Mouse (Mus musculus): ENCODE results near the gene Trmt61a. TPM values are rescaled to one million over a fixed set of nuclear protein-coding genes. Genes with fewer than 3 reads are reported as not detected.

Gene Trmt61a
- polyA plus RNA-seq, 1 experiment from 2014 or later = 8.8 TPM

DNA sequence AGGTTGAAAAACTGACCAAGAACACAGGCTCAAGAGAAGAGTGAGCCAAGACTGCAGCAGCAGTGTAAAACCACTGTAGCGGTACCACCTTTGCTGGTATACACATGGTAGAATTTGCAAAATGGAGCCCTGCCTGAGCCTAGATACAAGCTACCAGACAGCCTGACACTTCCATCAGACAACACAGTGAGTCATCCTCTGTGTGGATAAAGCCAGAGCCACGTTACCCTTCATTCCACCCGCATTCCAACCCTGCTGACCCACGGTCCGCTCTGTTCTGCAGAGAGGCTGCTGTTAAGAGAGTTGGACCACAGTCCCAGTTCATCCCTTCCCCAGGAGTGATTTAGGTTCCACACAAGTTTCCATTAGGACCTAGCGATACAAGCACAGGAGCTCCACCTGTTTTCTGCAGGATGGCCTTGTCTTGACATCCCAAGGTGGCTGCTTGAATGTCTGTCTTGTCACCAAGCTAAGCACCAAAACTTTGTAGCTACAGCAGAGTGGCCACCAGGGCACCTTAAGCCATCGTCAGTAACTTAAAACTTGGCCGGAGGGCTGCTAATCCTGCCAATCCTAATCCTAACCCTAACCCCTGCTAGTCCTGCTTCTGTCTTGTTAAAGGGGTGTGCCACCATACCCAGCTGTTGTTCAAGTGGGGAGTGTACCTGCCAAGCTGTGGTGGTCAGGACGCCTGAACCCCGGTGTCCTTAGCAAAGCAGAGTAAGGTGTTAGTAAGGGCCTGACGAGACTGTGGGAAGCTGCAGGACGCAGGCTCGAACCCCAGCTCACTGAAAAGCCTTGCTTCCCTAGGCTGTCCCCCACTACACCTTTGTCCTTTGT is 12.6 kb upstream of the Trmt61a start:
- Histone ChIP-seq H3K4me2 (no peak overlapping the region; the same call in 1 of the 2 replicates), H3K4me1 (replicated peaks) (peaks cover 60% of the 10 kb centered on the region), H3K9me3 (replicated peaks) (no peaks in the 10 kb centered on the region), H3K4me3 (no peak overlapping the region), H3K27ac (ENCODE audit: poor library complexity, severe bottlenecking) (peak overlapping the region; percentile 76), H3K9ac (0 out of 2 replicates have a peak overlapping the region, but pooled peaks have one; percentile 25), H3K27me3 (replicated peaks) (no peaks in the 10 kb centered on the region), H3K36me3 (peaks cover 26% of the 10 kb centered on the region)
- ATAC-seq (ENCODE audit: insufficient number of reproducible peaks, low FRiP score) = no peak
- 60% methylated on average over 13 of the region's 13 CpGs for WGBS

- Histone ChIP-seq H3K36me3 (peaks cover 26% of the 10 kb centered on the region), H3K4me1 (replicated peaks) (peaks cover 71% of the 10 kb centered on the region), H3K4me2 (no peak overlapping the region), H3K9me3 (replicated peaks) (no peaks in the 10 kb centered on the region), H3K4me3 (no peak overlapping the region), H3K27ac (ENCODE audit: poor library complexity, severe bottlenecking) (peak overlapping the region; percentile 76), H3K9ac (no peak overlapping the region), H3K27me3 (replicated peaks) (0 out of 2 replicates have a peak, but pooled peaks cover 5% of the 10 kb centered on the region)
- WGBS = 72% methylated on average over 13 of the region's 13 CpGs
- ATAC-seq (ENCODE audit: insufficient number of reproducible peaks, low FRiP score) = no peak
Measured at GRCm38 (mm10) chr12:111666380-111666779, 11.5 kb upstream of the Trmt61a start.

GRCm38 (mm10) chr12:111667421-111667820 is 10.5 kb upstream of the Trmt61a start:
- no peak overlapping the region for H3K4me2 ChIP-seq
- no peak for ATAC-seq (ENCODE audit: insufficient number of reproducible peaks, low FRiP score)
- WGBS = 86% methylated on average over 5 of the region's 5 CpGs
- no peak overlapping the region for H3K27ac ChIP-seq (ENCODE audit: poor library complexity, severe bottlenecking)
- 0 out of 2 replicates have a peak, but pooled peaks cover 5% of the 10 kb centered on the region for H3K27me3 ChIP-seq (replicated peaks)
- peaks cover 16% of the 10 kb centered on the region; the same call in 1 of the 2 replicates for H3K36me3 ChIP-seq
- H3K9ac ChIP-seq = no peak overlapping the region
- no peaks in the 10 kb centered on the region for H3K9me3 ChIP-seq (replicated peaks)
- no peak overlapping the region for H3K4me3 ChIP-seq
- peaks cover 77% of the 10 kb centered on the region for H3K4me1 ChIP-seq (replicated peaks)

DNA sequence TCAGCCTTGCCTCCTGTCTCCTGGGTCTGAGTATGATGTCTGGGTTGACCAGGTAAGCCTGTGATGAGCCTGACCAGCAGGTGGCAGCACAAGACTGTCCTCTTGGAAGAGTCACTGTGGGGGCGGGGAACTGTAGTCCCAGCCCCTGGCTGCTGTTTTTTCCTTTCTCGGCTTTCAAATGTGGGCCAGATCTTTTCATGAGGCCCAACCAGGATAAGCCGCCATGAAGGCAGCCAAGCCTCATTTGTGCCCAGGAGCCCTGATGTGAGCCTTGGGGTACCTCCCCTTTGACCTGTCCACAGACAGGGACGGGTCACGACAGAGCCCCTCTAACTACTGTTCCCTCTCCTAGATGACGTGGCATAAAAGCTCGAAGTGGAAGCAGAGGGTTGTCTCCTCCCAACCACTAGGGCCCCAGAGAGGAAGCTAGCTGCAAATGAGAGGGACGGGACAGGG is 9.4 kb upstream of the Trmt61a start:
- H3K9ac ChIP-seq = peak overlapping the region; percentile 68
- H3K4me3 ChIP-seq = peak overlapping the region; percentile 26
- H3K4me2 ChIP-seq = peak overlapping the region; percentile 66
- ATAC-seq (ENCODE audit: insufficient number of reproducible peaks, low FRiP score) = peak; percentile 49
- H3K4me1 ChIP-seq (replicated peaks) = peaks cover 79% of the 10 kb centered on the region
- H3K27ac ChIP-seq (ENCODE audit: poor library complexity, severe bottlenecking) = peak overlapping the region; percentile 80
- H3K9me3 ChIP-seq (replicated peaks) = no peaks in the 10 kb centered on the region
- H3K36me3 ChIP-seq = peaks cover 16% of the 10 kb centered on the region; the same call in 1 of the 2 replicates
- WGBS = 3% methylated on average over 8 of the region's 8 CpGs
- peaks cover 9% of the 10 kb centered on the region; the same call in 1 of the 2 replicates for H3K27me3 ChIP-seq (replicated peaks)

GRCm38 (mm10) chr12:111669000-111669788 is 8.7 kb upstream of the Trmt61a start:
- ATAC-seq (ENCODE audit: insufficient number of reproducible peaks, low FRiP score) = no peak
- Histone ChIP-seq H3K27me3 (replicated peaks) (peaks cover 9% of the 10 kb centered on the region; the same call in 1 of the 2 replicates), H3K9ac (peak overlapping the region; percentile 68), H3K4me2 (peak overlapping the region; percentile 66), H3K27ac (ENCODE audit: poor library complexity, severe bottlenecking) (peak overlapping the region; percentile 80), H3K36me3 (peaks cover 16% of the 10 kb centered on the region; the same call in 1 of the 2 replicates), H3K9me3 (replicated peaks) (no peaks in the 10 kb centered on the region), H3K4me3 (no peak overlapping the region), H3K4me1 (replicated peaks) (peaks cover 77% of the 10 kb centered on the region)
- WGBS = 71% methylated on average over 23 of the region's 23 CpGs

DNA sequence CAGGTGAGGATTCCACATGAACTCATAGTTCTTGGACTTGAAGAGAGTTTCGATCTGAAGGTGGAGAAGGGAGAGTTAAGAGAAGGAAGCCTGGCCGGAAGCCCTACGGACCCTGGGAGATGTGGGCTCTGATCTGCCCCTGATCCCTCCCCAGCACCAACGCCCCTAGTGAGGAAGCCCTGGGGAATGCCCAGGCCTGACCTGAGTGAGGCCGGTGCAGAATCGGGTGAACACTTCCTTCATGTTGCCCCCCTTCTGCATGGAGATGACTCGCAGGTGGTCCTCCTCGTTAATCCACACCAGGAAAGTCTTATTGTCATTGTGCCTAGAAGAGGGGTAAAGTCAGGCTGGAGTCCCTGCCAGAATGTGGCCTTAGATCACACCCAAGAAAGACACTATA is 7.9 kb upstream of the Trmt61a start:
- peaks cover 74% of the 10 kb centered on the region for H3K4me1 ChIP-seq (replicated peaks)
- peaks cover 9% of the 10 kb centered on the region; the same call in 1 of the 2 replicates for H3K27me3 ChIP-seq (replicated peaks)
- peaks cover 16% of the 10 kb centered on the region; the same call in 1 of the 2 replicates for H3K36me3 ChIP-seq
- ATAC-seq (ENCODE audit: insufficient number of reproducible peaks, low FRiP score) = no peak
- H3K4me2 ChIP-seq = peak overlapping the region; percentile 91
- H3K27ac ChIP-seq (ENCODE audit: poor library complexity, severe bottlenecking) = no peak overlapping the region
- 59% methylated on average over 8 of the region's 8 CpGs for WGBS
- H3K9me3 ChIP-seq (replicated peaks) = no peaks in the 10 kb centered on the region
- peak overlapping the region; percentile 76; the same call in 1 of the 2 replicates for H3K9ac ChIP-seq
- no peak overlapping the region for H3K4me3 ChIP-seq

DNA sequence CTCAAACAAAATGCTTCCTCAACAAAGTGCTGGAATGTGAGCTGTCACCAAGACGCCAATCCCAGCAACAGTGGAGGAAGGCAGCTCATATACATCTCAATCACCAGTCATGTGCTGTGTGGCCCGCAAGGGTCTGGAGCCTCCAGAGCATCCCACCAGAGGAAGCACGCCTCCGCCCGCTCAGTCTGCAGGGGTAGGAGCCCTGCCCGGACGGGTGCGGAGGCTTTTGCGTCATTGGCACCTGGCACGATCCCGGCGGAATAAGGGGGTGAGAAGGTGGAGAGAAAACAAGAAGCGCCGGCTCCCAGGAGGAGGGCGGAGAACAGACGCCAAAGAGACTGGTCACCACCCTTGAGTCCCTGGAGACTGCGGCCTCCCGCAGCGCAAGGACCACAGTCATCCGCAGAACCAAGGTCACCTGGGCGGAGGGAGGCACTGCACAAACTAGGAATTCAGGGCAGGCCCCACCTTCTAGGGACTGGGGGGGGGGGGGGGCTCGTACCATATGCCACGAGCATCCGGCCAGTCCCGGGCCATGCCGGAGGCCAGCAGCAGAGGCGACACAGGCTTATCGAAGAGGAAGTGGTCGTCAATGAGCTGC is 7.4 kb upstream of the Trmt61a start:
- Histone ChIP-seq H3K4me2 (peak overlapping the region; percentile 91), H3K9me3 (replicated peaks) (no peaks in the 10 kb centered on the region), H3K36me3 (peaks cover 14% of the 10 kb centered on the region; the same call in 1 of the 2 replicates), H3K27me3 (replicated peaks) (peaks cover 9% of the 10 kb centered on the region; the same call in 1 of the 2 replicates), H3K27ac (ENCODE audit: poor library complexity, severe bottlenecking) (no peak overlapping the region), H3K4me1 (replicated peaks) (peaks cover 74% of the 10 kb centered on the region), H3K4me3 (peak overlapping the region; percentile 71), H3K9ac (peak overlapping the region; percentile 76)
- ATAC-seq (ENCODE audit: insufficient number of reproducible peaks, low FRiP score) = peak; percentile 23
- WGBS = 9% methylated on average over 29 of the region's 29 CpGs

GRCm38 (mm10) chr12:111670976-111671375 is 6.9 kb upstream of the Trmt61a start:
- H3K4me2 ChIP-seq = peak overlapping the region; percentile 91
- H3K9ac ChIP-seq = peak overlapping the region; percentile 76
- H3K4me3 ChIP-seq = peak overlapping the region; percentile 71
- peaks cover 9% of the 10 kb centered on the region; the same call in 1 of the 2 replicates for H3K27me3 ChIP-seq (replicated peaks)
- WGBS = under 1% methylated on average over 35 of the region's 35 CpGs
- no peaks in the 10 kb centered on the region for H3K9me3 ChIP-seq (replicated peaks)
- peak; percentile 3; the same call in 1 of the 2 replicates for ATAC-seq (ENCODE audit: insufficient number of reproducible peaks, low FRiP score)
- peaks cover 71% of the 10 kb centered on the region for H3K4me1 ChIP-seq (replicated peaks)
- H3K27ac ChIP-seq (ENCODE audit: poor library complexity, severe bottlenecking) = 0 out of 2 replicates have a peak overlapping the region, but pooled peaks have one; percentile 8
- H3K36me3 ChIP-seq = peaks cover 14% of the 10 kb centered on the region; the same call in 1 of the 2 replicates

- Histone ChIP-seq H3K4me1 (replicated peaks) (peaks cover 66% of the 10 kb centered on the region), H3K27ac (ENCODE audit: poor library complexity, severe bottlenecking) (peak overlapping the region; percentile 33; the same call in 1 of the 2 replicates), H3K27me3 (replicated peaks) (peaks cover 9% of the 10 kb centered on the region; the same call in 1 of the 2 replicates), H3K4me2 (peak overlapping the region; percentile 91), H3K9me3 (replicated peaks) (no peaks in the 10 kb centered on the region), H3K4me3 (peak overlapping the region; percentile 71), H3K36me3 (peaks cover 14% of the 10 kb centered on the region; the same call in 1 of the 2 replicates), H3K9ac (peak overlapping the region; percentile 76)
- WGBS = under 1% methylated on average over 34 of the region's 34 CpGs
- no peak for ATAC-seq (ENCODE audit: insufficient number of reproducible peaks, low FRiP score)
Measured at GRCm38 (mm10) chr12:111671431-111671902, 6.4 kb upstream of the Trmt61a start.

GRCm38 (mm10) chr12:111672176-111672575 is 5.7 kb upstream of the Trmt61a start, which contains the start of gene Ckb:
Ckb (minus strand) TSS chr12:111672338.
- peak; percentile 50 for ATAC-seq (ENCODE audit: insufficient number of reproducible peaks, low FRiP score)
- WGBS = under 1% methylated on average over 31 of the region's 31 CpGs
- H3K27ac ChIP-seq (ENCODE audit: poor library complexity, severe bottlenecking) = peak within 1 kb of the TSS; percentile 33; the same call in 1 of the 2 replicates

More at GRCm38 (mm10) chr12:111672176-111672575, 5.7 kb upstream of the Trmt61a start, which contains the start of gene Ckb:
- H3K36me3 ChIP-seq = peaks cover 14% of the 10 kb centered on the region; the same call in 1 of the 2 replicates
- H3K4me3 ChIP-seq = peak within 1 kb of the TSS; percentile 71
- peak within 1 kb of the TSS; percentile 76 for H3K9ac ChIP-seq
- peaks cover 9% of the 10 kb centered on the region; the same call in 1 of the 2 replicates for H3K27me3 ChIP-seq (replicated peaks)
- H3K9me3 ChIP-seq (replicated peaks) = no peaks in the 10 kb centered on the region
- peak within 1 kb of the TSS; percentile 91 for H3K4me2 ChIP-seq
- peaks cover 69% of the 10 kb centered on the region for H3K4me1 ChIP-seq (replicated peaks)

All from heart, embryonic 12.5 days (tissue).